Mouse (Mus musculus) spleen, adult 12 weeks (tissue): ENCODE measurements around the gene Zfp683.

ENCODE experiments used
- DNase-seq: peaks from one replicate; pipeline ENCODE4 v3.0.0; 2022; ENCODE audit warnings: low spot score

The Zfp683 gene

DNA sequence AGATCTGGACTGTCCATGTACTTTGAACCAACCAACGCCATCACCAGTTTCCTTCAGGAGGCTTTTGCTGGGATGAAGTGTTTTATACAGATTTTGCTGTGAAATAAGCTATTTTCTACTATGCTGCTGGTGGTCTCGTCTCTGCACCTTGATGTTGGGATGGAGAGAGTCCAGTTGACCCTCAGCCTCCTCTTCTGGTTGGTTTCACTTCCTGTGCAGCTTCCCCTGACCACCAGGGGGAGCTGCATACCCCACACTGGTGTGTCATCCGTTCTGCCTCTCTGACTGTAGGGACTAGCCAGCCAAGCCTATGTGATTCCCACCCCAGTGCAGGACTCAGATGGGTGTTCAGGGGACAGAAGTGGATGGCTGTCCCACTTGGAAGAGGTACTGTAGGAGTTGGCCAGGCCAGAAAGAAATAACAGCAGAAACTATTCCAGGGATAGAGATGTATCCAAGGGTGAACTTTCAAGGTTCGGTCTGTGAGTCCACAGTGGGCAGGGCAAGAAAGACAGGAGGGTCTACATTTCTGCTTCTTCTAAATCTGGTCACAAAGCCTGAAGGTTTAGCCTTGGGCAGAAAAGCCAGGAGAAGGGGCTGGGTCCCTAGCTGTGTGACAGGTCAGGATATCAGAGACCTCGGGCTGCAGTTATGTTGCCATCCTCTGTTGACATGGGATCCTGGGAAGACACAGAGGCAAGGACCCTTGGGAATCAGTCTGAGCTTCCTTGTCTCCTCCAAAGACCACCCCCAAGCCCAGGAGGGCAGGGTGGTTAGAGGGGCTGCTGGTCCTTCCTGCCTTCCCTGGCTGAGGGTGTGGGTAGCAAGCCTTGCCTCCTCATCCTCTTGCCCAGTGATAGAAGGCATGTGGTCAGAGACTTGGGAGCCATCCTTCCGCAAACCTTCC is 39.0 kb downstream of the Zfp683 start:
- DNase-seq, result peak; percentile 54

DNA sequence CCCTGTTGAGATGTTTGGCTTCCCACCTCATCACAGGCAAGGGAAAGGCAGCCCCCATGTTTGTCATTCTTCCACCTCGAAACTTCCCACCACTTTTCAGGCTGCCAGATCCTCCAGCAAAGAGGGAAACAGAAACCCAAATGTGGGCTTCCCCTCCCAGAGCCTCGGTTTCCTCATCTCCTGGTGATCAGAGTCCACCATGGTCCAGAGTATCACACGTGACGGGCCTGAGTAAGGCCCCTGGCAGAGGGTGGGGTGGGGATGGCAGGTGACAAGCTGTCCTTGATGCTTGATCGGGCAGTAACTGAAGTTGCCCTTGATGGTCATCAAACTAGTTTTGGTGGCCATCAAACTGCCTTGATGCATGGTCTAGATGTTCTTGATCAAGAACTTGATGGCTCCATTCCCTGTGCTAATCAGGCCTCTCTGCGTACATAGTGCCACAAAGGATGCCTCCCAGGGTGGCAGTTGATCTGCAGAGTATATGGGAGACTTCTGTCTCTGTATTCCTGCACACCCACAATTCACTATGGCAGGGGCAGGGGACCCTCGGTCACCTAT is 40.4 kb downstream of the Zfp683 start:
- no peak for DNase-seq

DNA sequence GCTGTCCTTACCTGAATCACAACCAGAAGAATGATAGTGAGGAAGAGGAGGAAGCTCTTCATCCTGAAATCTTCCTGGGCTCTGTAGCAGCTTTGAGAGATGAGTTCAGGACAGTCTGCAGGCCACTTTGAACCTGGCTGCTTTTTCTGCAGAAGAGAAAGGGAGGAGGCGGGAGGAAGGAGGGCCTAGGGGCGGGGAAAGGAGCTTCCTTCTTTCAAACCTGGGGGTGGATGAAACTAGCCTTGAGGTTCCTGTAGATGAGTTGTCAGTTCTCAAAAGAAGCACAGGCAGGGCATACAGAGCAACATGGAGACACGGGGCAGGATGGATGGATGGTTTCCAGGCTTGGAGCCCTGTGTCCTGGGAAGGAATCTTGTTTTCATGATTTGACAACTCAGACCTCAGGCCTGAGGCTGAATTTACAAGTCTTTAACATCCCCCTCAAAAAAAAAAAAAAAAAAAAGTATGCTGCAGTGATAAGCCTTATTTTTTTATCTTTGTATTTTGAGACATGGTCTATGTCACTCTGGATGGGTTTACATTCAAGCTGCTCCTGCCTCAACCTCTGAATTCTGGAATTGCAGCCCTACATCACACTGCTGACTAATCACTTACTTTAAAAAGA is 41.4 kb downstream of the Zfp683 start, which contains the start of gene Cd52:
TSS of gene Cd52 (minus strand) at position 160 of the 625 bp plus-strand sequence.
- DNase-seq, result peak; percentile 61

DNA sequence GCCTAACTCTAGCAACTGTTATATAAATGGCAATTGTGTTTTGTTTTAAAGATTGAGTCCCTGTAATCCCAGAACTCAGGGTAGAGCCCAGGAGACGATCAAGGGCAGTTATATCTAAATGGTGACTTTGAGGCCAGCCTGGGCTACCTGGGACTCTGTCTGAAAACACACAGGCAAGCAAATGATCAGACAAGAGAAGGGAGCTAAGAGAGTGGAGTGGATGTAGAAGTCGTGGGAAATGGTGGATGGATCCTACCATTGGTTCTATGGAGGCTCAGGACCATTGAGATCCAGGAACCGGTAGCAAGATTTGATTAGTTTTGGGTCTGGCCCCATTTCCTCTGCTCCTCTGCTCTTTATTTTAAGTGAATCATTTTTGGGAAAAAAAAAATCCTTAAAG is 42.5 kb downstream of the Zfp683 start:
- no peak for DNase-seq

DNA sequence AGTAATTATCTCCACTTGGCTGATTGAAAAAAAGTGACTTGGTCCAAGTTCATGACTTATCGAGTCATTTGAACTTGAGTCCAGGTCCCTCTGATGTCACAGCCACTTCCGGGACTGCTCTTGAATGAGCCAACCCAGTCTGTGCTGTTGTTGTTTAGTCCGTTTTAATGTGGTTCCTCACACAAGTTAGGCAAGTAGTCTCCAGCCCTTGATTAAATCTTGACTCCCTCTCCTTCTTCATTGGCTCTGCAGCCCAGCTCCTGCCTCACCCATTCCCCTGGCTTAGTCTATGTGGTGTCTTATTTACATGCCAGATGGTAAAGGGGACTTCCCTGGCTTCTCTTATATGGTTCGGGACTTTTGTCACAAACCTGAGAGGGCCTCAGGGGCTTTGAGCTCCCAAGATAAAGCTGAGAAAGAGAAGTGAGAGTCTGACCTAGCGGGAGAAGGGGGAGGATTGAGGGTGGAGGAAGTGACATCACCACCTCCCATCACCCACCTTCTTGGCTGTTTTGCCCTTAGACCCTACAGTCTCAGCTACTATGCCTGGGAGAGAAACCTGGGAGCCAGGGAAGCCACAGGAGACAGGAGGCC is 43.5 kb downstream of the Zfp683 start:
- DNase-seq, result peak; percentile 52

DNA sequence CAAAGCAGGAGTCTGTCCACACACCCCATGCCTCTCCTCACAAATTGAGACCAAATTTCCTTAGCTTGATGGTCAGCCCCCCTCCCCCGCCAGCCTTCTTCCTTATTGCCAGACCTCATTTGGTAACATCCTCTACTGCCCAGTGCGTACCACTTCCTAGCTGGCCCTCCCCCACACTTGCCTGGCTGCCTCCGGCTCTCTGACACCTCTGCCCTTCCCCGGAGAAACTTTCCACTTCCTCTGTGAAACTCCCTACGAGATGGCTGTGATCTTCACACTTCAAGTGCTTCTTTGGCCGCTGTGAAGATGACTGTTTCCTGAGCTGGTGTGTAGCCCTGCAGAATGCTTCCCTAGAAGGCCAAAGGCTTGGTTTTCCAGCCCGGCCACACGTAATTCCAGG is 45.0 kb downstream of the Zfp683 start:
- DNase-seq, result peak; percentile 64

DNA sequence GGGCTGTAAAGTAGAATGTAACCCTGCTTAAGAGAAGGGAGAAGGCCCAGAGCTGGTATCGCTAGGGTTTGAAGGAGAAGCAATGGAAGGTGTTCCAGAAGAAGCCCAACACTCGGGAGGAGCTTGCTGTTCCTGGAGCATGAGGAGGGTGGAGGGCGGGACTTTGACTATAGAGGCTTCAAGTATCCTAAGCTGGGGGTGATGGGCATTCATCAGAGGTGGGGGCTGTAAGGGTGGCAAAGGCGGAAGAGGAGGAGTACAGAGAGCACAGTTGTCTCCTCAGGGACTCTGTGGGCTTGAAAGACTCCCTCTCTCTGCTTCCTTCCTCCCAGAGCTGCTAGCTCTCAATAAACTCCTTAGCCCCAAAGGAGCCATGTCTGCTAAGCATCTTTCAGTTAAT is 46.6 kb downstream of the Zfp683 start:
- no peak for DNase-seq

DNA sequence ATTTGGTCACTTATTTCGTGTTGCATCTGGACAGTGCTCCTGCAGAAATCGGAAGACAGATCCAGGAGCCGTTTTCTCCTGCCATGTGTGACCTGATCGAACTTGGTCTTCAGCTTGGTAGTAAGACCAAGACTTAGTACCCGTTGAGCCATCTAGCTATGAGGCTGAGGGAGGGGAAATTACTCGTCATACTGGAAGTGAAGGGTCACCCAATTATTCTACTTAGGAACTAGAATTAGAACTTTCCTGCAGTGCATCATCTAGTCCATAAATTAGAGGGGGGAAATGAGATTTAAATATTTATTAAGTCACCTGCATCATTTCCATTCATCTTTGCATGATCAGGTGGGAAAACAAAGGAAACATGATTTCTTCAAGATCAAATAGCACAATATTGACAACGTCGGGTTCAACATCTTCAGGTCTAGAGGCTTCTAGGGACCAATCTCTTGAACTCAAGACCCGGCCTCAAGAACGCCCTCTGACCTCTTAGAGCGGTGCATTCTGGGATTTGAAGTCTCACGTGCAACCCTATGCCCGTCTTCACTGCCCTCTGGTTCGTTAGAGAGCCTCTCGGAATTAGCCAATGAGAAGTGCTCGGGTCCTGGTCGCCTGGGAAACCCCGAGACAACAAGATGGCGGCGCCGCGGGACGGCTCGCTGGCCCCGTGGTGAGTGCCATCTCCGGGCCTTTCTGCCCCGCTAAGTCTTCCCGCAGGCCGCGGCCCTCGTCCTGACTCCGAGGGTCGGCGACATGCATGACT is 48.5 kb downstream of the Zfp683 start, which contains the start of gene Ubxn11:
TSS of gene Ubxn11 (plus strand) at position 592 of the 763 bp plus-strand sequence.
- DNase-seq, result peak; percentile 77

DNA sequence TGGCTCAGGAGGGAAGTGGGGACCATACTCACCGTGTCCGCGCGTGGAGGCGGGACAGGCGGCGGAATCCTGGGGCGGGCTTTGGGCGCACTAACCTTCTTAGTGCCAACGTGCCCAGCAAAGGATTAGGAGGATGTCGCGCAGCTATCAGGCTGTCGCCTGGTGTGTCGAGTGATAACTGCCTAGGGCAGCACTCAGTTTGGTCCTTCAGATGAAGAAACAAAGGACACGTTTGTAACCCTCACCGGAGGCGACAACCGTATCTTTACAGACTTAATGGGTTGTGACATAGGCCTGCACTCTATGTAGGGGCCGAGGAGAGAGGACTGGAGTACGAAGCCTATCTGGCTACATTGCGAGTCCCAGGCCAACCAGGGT is 49.1 kb downstream of the Zfp683 start:
- DNase-seq, result no peak

DNA sequence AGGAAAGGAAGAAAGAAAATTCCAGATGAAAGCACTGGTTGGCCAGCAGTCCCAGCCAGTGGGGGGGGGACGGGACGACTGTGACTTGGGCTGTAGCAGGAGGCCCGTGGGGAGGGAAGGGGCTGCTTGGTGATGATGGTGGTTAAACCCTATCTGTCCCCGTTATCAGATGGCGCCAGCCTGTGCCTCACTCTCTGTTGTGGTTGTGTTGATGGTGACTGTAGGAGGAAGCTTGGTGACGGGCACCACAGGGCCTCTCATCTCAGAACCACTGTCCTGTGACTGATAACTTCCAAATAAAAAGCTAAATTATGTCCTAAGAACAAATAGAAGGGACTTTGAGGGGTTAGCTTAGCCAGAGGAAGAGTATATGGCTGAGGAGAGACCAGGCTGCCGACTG is 52.5 kb downstream of the Zfp683 start:
- no peak for DNase-seq

DNA sequence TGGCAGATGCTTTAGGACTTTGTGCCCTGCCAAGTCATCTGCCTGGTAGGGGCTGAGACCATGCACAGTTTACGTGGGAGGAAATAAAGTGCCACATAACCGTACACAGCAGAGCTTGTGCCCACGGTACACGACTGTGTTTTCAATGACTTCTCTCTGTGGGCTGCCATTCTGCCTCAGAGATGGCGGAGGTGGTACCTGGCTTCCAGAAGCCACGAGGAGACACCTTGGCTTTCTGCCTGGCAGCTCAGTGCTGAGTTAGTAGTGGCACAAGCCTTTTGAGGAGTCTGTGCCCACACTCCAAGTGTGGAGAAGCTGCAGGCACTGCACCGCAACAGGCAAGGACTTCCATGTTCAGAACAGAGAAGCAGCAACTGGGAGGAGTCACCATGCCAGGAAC is 54.1 kb downstream of the Zfp683 start:
- DNase-seq, result no peak

DNA sequence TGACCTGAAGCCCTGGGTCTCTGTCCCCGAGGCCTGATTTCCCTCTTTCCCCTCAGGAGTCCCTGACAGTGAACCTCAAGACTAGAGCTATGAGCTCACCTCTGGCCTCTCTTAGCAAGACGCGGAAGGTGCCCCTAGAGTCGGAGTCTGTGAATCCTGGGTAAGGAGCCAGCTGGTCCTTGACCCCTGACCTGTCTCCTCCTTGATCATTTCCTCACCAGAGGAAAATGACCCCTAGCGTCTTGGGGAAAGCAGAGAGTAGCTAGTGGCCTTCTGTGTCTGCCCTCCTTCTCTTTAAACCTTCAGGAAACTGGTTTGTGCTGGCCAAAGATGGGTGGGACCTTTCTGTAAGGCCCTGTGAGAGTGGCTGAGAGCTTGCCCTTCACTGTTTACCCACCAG is 54.6 kb downstream of the Zfp683 start:
- no peak for DNase-seq
